25 mouse cellular contexts compared by ENCODE assay signal in the genomic region with DNA sequence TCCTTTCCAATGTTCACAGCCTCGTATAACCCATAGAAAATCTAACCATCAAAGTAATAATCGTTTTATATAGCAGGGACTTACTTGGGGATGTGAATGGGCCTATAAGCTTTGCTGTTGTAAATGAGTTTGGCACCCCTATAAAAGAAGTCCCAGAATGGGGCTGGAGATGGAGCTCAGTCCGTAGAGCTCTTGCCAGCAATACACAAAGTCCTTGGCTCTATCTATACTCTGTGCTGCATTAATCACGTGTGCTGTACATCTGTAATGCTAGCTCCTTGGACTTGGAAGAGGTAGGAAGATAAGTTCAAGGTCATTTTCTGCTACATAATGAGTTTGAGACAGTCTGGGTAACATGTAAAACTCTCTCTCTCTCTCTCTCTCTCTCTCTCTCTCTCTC.
"Had no signal": no experiment of that assay in that cellular context is flagged by ENCODE, and none has a peak within 500 bp of the region (broad histone marks: within the 10 kb centered on the region; RNA-seq: fewer than 3 reads in every experiment).

No protein-coding gene starts in this region.

- H3K4me3 ChIP-seq: heart, embryonic 10.5 days; heart, embryonic 13.5 days; heart, embryonic 15.5 days; hindbrain, embryonic 13.5 days; kidney, embryonic 15.5 days; left cerebral cortex, adult 2 months; limb, embryonic 10.5 days; limb, embryonic 12.5 days; liver, embryonic 13.5 days had no signal

- H3K4me1 ChIP-seq: hindbrain, embryonic 13.5 days; kidney, embryonic 15.5 days; limb, embryonic 10.5 days; limb, embryonic 12.5 days; liver, embryonic 13.5 days had no signal

- H3K27ac ChIP-seq: heart, embryonic 10.5 days; heart, embryonic 13.5 days; heart, embryonic 15.5 days; hindbrain, embryonic 13.5 days; hindbrain, postnatal 0 days; kidney, embryonic 15.5 days; kidney, postnatal 0 days; left cerebral cortex, adult 2 months; limb, embryonic 10.5 days; limb, embryonic 12.5 days; liver, embryonic 13.5 days had no signal

- H3K9ac ChIP-seq: heart, embryonic 13.5 days; heart, embryonic 15.5 days; hindbrain, embryonic 13.5 days; kidney, embryonic 15.5 days; limb, embryonic 12.5 days; liver, embryonic 13.5 days had no signal

- H3K4me2 ChIP-seq: heart, embryonic 13.5 days; heart, embryonic 15.5 days; hindbrain, embryonic 13.5 days; kidney, embryonic 15.5 days; limb, embryonic 12.5 days; liver, embryonic 11.5 days; liver, embryonic 13.5 days had no signal

- DNase-seq: gastrocnemius, postnatal 14 days; gastrocnemius, postnatal 36 days; heart, adult 18-20 months; heart, postnatal 14 days; heart, postnatal 36 days; kidney, adult 11 months; kidney, adult 2 months; kidney, adult 9 months; kidney, postnatal 14 days; kidney, postnatal 36 days; layer of hippocampus, adult 9-11 months; liver; liver, embryonic 13.5 days had no signal

- H3K27me3 ChIP-seq: heart, embryonic 13.5 days; heart, embryonic 15.5 days; hindbrain, embryonic 13.5 days; kidney, embryonic 15.5 days; limb, embryonic 12.5 days; liver, embryonic 13.5 days had no signal

- ATAC-seq: hindbrain, postnatal 0 days; intestine, embryonic 16.5 days had no signal

- H3K9me3 ChIP-seq: heart, embryonic 10.5 days; heart, embryonic 13.5 days; heart, embryonic 15.5 days; hindbrain, embryonic 13.5 days; kidney, embryonic 15.5 days; limb, embryonic 10.5 days; limb, embryonic 12.5 days; liver, embryonic 13.5 days had no signal

- H3K36me3 ChIP-seq: heart, embryonic 10.5 days; heart, embryonic 13.5 days; heart, embryonic 15.5 days; hindbrain, embryonic 13.5 days; kidney, embryonic 15.5 days; limb, embryonic 10.5 days; limb, embryonic 12.5 days; liver, embryonic 13.5 days had no signal
